Comparison of ENCODE assay signal across 32 mouse cellular contexts in genomic region chr11:120497436-120497835, GRCm38 (mm10). TPM values are rescaled to one million over a fixed set of nuclear protein-coding genes. Genes with fewer than 3 reads are reported as not detected.
A peak's percentile ranks its signal among the peaks of the same experiment; 100 is the strongest.
DNase-seq lines count a peak whose midpoint lies in the region; ATAC-seq and TF ChIP-seq lines count a peak whose summit lies in the region.
"Had no signal": no experiment of that assay in that cellular context is flagged by ENCODE, and none has a peak within 500 bp of the region (broad histone marks: within the 10 kb centered on the region; RNA-seq: fewer than 3 reads in every experiment).

No protein-coding gene starts in this region.

- H3K9ac ChIP-seq in forebrain, embryonic 14.5 days (ENCODE audit: low read length), result no peak overlapping the region
- H3K9ac ChIP-seq: embryonic facial prominence, embryonic 15.5 days; forebrain, embryonic 12.5 days; hindbrain, embryonic 14.5 days; liver, embryonic 13.5 days; midbrain, embryonic 12.5 days; neural tube, embryonic 12.5 days had no signal

- intact Hi-C loops in gastrocnemius, adult 2 months (cut with DNase I), result loop anchor here (10.0 kb wide), 1 partner anchor 287 kb away; the partner anchor contains the start of genes Gps1 and Rfng

- no peak overlapping the region for H3K4me2 ChIP-seq in forebrain, embryonic 14.5 days (ENCODE audit: low read length)
- H3K4me2 ChIP-seq: embryonic facial prominence, embryonic 15.5 days; forebrain, embryonic 12.5 days; heart, embryonic 11.5 days; hindbrain, embryonic 14.5 days; limb, embryonic 13.5 days; liver, embryonic 13.5 days; midbrain, embryonic 12.5 days; neural tube, embryonic 12.5 days had no signal

- no peak for TF ChIP-seq CTCF in gastrocnemius, adult 2 months (IDR thresholded peaks at IDR 0.05)

- ATAC-seq in forebrain, embryonic 14.5 days, result no peak
- ATAC-seq: intestine, postnatal 0 days; lung, postnatal 0 days; Patski had no signal

- WGBS in forebrain, embryonic 14.5 days, result 89% methylated on average over 3 of the region's 3 CpGs

- H3K9me3 ChIP-seq in forebrain, embryonic 14.5 days (replicated peaks; ENCODE audit: control insufficient read depth, low read length), result no peaks in the 10 kb centered on the region
- H3K9me3 ChIP-seq: embryonic facial prominence, embryonic 15.5 days; forebrain, embryonic 12.5 days; limb, embryonic 13.5 days; liver, embryonic 13.5 days; megakaryocyte, embryonic 14.5 days; midbrain, embryonic 12.5 days; neural tube, embryonic 12.5 days had no signal

- no peak overlapping the region for H3K4me3 ChIP-seq in gastrocnemius, adult 2 months
- no peak overlapping the region for H3K4me3 ChIP-seq in forebrain, embryonic 14.5 days (ENCODE audit: low read depth, low read length)
- H3K4me3 ChIP-seq: embryonic facial prominence, embryonic 15.5 days; forebrain, embryonic 12.5 days; layer of hippocampus, adult 2 months; limb, embryonic 13.5 days; liver, embryonic 13.5 days; megakaryocyte, embryonic 14.5 days; midbrain, embryonic 12.5 days; myocyte; neural tube, embryonic 12.5 days had no signal

- DNase-seq in gastrocnemius, adult 2 months, result no peak
- no peak for DNase-seq in gastrocnemius, postnatal 25 days
- peak; percentile 84 for DNase-seq in adipocyte (ENCODE audit: low spot score)
- DNase-seq in adrenal gland, postnatal 10 days, result peak; percentile 84
- DNase-seq in testis, postnatal 10 days (ENCODE audit: low spot score), result peak; percentile 63
- DNase-seq in right cerebral cortex, adult 18-20 months, result no peak
- no peak for DNase-seq in forebrain, embryonic 14.5 days (ENCODE audit: low spot score)
- DNase-seq: cerebellum, adult 2 months; cerebellum, postnatal 14 days; gastrocnemius, postnatal 36 days; heart, adult 18-20 months; liver, embryonic 13.5 days; lung, adult 18-20 months; lung, postnatal 4 days; right cerebral cortex, postnatal 4 days had no signal

- no peaks in the 10 kb centered on the region for H3K27me3 ChIP-seq in forebrain, embryonic 14.5 days (replicated peaks; ENCODE audit: control insufficient read depth, insufficient read depth, low read length)
- H3K27me3 ChIP-seq: CH12.LX; embryonic facial prominence, embryonic 15.5 days; forebrain, embryonic 12.5 days; limb, embryonic 13.5 days; liver, embryonic 13.5 days; midbrain, embryonic 12.5 days; neural tube, embryonic 12.5 days; Patski had no signal

- peak overlapping the region; percentile 28; the same call in 1 of the 2 replicates for H3K27ac ChIP-seq in gastrocnemius, adult 2 months
- H3K27ac ChIP-seq in forebrain, embryonic 14.5 days (ENCODE audit: low read depth, low read length), result no peak overlapping the region
- H3K27ac ChIP-seq: embryonic facial prominence, embryonic 15.5 days; forebrain, embryonic 12.5 days; hindbrain, embryonic 14.5 days; layer of hippocampus, adult 2 months; limb, embryonic 13.5 days; liver, embryonic 13.5 days; midbrain, embryonic 12.5 days; neural tube, embryonic 12.5 days had no signal

- peaks cover 49% of the 10 kb centered on the region for H3K36me3 ChIP-seq in forebrain, embryonic 14.5 days (ENCODE audit: control insufficient read depth, insufficient read depth, low read length)

- H3K4me1 ChIP-seq in forebrain, embryonic 14.5 days (ENCODE audit: control insufficient read depth, insufficient read depth, low read length), result peaks cover 10% of the 10 kb centered on the region

RNA-seq across cellular contexts. Expression of gene Slc25a10, which starts 5.8 kb away (rescaled TPM):
- 1 to 10 TPM; 2.8 to 4.1 TPM for total RNA-seq in gastrocnemius, adult 2 months (2021)
- 1 to 10 TPM; 3.2 to 8.7 TPM for total RNA-seq in gastrocnemius, postnatal 25 days (2021)
- total RNA-seq in adrenal gland, postnatal 10 days (2021), result 10 to 100 TPM; 58.5 to 60.9 TPM
- polyA plus RNA-seq in forebrain, embryonic 14.5 days (2014; fragmentation: Nextera tagmentation; extraction: Ambion mirVana), result 29.7 and 31.6 TPM in 2 replicates

RNA-seq across cellular contexts. Expression of gene Mrpl12, which starts 13.0 kb away (rescaled TPM):
- total RNA-seq in gastrocnemius, adult 2 months (2021), result 100 to 1,000 TPM; 120 to 177 TPM
- 100 to 1,000 TPM; 156 to 166 TPM for total RNA-seq in gastrocnemius, postnatal 25 days (2021)
- 100 to 1,000 TPM; 179 to 189 TPM for total RNA-seq in adrenal gland, postnatal 10 days (2021)
- 143 and 155 TPM in 2 replicates for polyA plus RNA-seq in forebrain, embryonic 14.5 days (2014; fragmentation: Nextera tagmentation; extraction: Ambion mirVana)

RNA-seq across cellular contexts. Expression of gene Arl16, which starts 30.0 kb away (rescaled TPM):
- total RNA-seq in gastrocnemius, adult 2 months (2021), result 1 to 10 TPM; 5.6 to 6.3 TPM
- 1 to 10 TPM; 5.2 to 9.1 TPM for total RNA-seq in gastrocnemius, postnatal 25 days (2021)
- total RNA-seq in adrenal gland, postnatal 10 days (2021), result 10 to 100 TPM; 20.6 to 20.9 TPM
- 37.4 and 43.9 TPM in 2 replicates for polyA plus RNA-seq in forebrain, embryonic 14.5 days (2014; fragmentation: Nextera tagmentation; extraction: Ambion mirVana)

RNA-seq across cellular contexts. Expression of gene Gcgr, which starts 33.1 kb away (rescaled TPM):
- total RNA-seq in gastrocnemius, adult 2 months (2021), result under 1 TPM in 1 of 2 experiments, not detected in 1; 0.33 TPM
- total RNA-seq in gastrocnemius, postnatal 25 days (2021), result under 1 TPM in 1 of 2 experiments, not detected in 1; 0.31 TPM
- 10 to 100 TPM in 1 of 2 experiments, 1 to 10 TPM in 1; 9.6 to 15.7 TPM for total RNA-seq in adrenal gland, postnatal 10 days (2021)
- 0.14 TPM in 1 of 2 replicates, not detected in the other for polyA plus RNA-seq in forebrain, embryonic 14.5 days (2014; fragmentation: Nextera tagmentation; extraction: Ambion mirVana)
- total RNA-seq: hematopoietic stem cell, adult 5-6 weeks; layer of hippocampus, adult 2 months; left cerebral cortex, postnatal 36 days had no signal
- polyA plus RNA-seq: C2C12, Patski had no signal

RNA-seq across cellular contexts. Expression of gene Ccdc137, which starts 39.5 kb away (rescaled TPM):
- total RNA-seq in gastrocnemius, adult 2 months (2021), result 1 to 10 TPM; 5.2 to 7.2 TPM
- 1 to 10 TPM; 5.8 to 7.6 TPM for total RNA-seq in gastrocnemius, postnatal 25 days (2021)
- 10 to 100 TPM; 16.1 to 18.8 TPM for total RNA-seq in adrenal gland, postnatal 10 days (2021)
- polyA plus RNA-seq in forebrain, embryonic 14.5 days (2014; fragmentation: Nextera tagmentation; extraction: Ambion mirVana), result 18.6 and 18.8 TPM in 2 replicates

Comparison
In these comparisons a context has a peak if more than half of its experiments do, and no peak if none do; other contexts are left out.
1. DNase-seq: peak in adipocyte (single experiment), adrenal gland, postnatal 10 days (single experiment) and testis, postnatal 10 days (single experiment); none in gastrocnemius, adult 2 months (single experiment), gastrocnemius, postnatal 25 days (single experiment), right cerebral cortex, adult 18-20 months (single experiment) and forebrain, embryonic 14.5 days (single experiment).
2. RNA of gene Slc25a10, which starts 5.8 kb away (total RNA-seq): 58.5 to 60.9 TPM in adrenal gland, postnatal 10 days; 3.2 to 8.7 TPM in gastrocnemius, postnatal 25 days and 2.8 to 4.1 TPM in gastrocnemius, adult 2 months; every median in the first group is over 4 times any median in the second.